Mouse (Mus musculus): Measurements from ENCODE around the gene Col9a2. TPM values are rescaled to one million over a fixed set of nuclear protein-coding genes. Genes with fewer than 3 reads are reported as not detected.
"Not testable (repeated sequence)": the region's sequence is repeated elsewhere in the genome, so short reads cannot be mapped to it uniquely, and the experiment has no call there.

Col9a2 gene
- polyA plus RNA-seq, 1 experiment from 2014 or later = 7.9 TPM

DNA sequence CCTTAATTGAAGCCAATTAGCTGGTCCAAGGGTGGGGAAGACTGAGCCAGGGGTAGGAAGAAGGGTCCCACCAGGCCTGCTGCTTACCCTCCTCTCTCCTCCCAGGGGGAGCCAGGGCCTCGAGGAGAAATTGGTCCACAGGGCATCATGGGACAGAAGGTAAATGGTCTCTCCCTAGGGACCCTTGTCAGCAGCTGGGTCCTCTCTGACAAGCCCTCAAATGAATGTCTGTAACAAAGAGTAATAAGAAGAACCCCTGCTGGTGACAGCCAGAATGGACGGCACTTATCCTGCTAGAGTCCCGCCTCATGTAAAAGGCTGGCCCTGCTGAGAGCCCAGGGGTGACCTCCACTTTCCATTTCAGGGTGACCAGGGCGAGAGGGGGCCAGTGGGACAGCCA is 12.7 kb downstream of the Col9a2 start:
- no peak overlapping the region for H3K27ac ChIP-seq (ENCODE audit: low read depth, low read length)
- no peak overlapping the region for H3K9ac ChIP-seq (ENCODE audit: low read depth, low read length)
- H3K4me3 ChIP-seq (ENCODE audit: low read depth, low read length) = no peak overlapping the region
- no peaks in the 10 kb centered on the region for H3K36me3 ChIP-seq (ENCODE audit: control insufficient read depth, insufficient read depth, low read length)
- DNase-seq (ENCODE audit: low spot score) (peak; percentile 35), ATAC-seq (ENCODE audit: low FRiP score) (peak; percentile 32)
- H3K27me3 ChIP-seq (ENCODE audit: control insufficient read depth, insufficient read depth, low read length) = no peaks in the 10 kb centered on the region
- 19% methylated on average over 4 of the region's 4 CpGs for WGBS
- H3K4me1 ChIP-seq (replicated peaks; ENCODE audit: control insufficient read depth, insufficient read depth, low read length) = no peaks in the 10 kb centered on the region
- H3K4me2 ChIP-seq (replicated peaks; ENCODE audit: low read depth, low read length) = no peak overlapping the region
- H3K9me3 ChIP-seq (ENCODE audit: control insufficient read depth, low read length) = no peaks in the 10 kb centered on the region

DNA sequence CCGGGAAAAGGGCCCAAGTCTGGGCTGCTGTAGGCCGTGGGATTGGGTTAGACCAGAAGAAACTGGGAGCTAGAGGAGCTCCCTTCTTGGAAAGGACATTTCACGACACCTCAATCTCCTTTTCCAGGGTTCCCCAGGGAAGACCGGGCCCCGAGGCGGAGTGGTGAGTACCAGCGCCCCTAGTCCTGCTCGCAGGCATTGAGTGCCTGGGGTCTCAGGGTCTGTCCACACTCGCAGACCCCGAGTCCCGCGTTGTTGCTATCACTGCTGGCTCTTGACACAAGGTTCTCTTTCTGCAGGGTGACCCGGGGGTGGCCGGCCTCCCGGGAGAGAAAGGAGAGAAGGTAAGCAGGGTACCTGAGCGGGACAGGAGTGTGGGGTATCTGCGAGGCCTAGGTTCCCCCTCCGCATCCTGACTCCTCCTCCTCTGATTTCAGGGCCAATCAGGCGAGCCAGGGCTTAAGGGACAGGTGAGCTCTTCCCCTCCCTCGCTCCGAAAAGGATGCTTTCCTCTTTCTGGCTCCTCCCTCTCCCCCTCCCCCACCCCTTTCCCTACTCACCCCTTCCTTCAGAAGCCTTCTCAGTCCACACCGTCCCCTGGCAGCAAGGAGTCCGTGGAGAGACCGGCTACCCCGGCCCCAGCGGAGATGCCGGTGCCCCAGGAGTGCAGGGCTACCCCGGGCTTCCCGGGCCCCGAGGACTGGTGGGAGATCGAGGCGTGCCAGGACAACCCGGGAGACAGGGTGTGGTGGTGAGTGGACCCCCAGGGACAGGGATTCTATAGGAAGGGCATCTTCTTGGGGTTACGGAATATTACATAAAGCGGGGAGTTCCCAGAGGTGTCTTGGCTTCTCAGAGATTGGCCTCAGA is 13.5 kb downstream of the Col9a2 start:
- Histone ChIP-seq H3K27me3 (ENCODE audit: control insufficient read depth, insufficient read depth, low read length) (no peaks in the 10 kb centered on the region), H3K9me3 (ENCODE audit: control insufficient read depth, low read length) (no peaks in the 10 kb centered on the region), H3K4me3 (ENCODE audit: low read depth, low read length) (no peak overlapping the region), H3K36me3 (ENCODE audit: control insufficient read depth, insufficient read depth, low read length) (no peaks in the 10 kb centered on the region), H3K4me1 (replicated peaks; ENCODE audit: control insufficient read depth, insufficient read depth, low read length) (no peaks in the 10 kb centered on the region), H3K9ac (ENCODE audit: low read depth, low read length) (no peak overlapping the region), H3K4me2 (replicated peaks; ENCODE audit: low read depth, low read length) (peak overlapping the region; percentile 8; the same call in 1 of the 2 replicates), H3K27ac (ENCODE audit: low read depth, low read length) (no peak overlapping the region)
- ATAC-seq (ENCODE audit: low FRiP score) (peak; percentile 45; the same call in 1 of the 2 replicates), DNase-seq (ENCODE audit: low spot score) (peak; percentile 24)
- 11% methylated on average over 33 of the region's 35 CpGs for WGBS

DNA sequence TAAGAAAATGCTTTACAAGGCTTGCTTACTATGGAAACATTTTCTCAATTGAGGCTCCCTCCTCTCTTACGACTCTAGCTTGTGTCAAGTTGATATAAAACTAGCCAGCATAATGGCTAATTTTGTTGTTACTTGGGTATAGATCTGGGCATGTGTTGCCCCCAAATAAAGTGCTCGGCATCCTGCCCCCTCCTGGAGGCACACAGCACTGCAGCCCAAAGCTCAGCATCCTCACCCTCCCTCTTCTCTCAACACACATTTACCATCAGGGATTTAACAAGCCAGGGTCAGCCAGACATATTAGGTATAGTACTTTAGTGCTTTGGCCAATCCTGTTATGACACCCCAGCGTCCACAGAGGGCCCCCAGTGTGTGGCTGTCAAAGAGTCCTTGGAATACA is 17.2 kb downstream of the Col9a2 start:
- DNase-seq (ENCODE audit: low spot score) (peak; percentile 34), ATAC-seq (ENCODE audit: low FRiP score) (no peak)
- Histone ChIP-seq H3K27ac (ENCODE audit: low read depth, low read length) (no peak overlapping the region), H3K4me3 (ENCODE audit: low read depth, low read length) (no peak overlapping the region), H3K4me2 (replicated peaks; ENCODE audit: low read depth, low read length) (no peak overlapping the region), H3K9me3 (ENCODE audit: control insufficient read depth, low read length) (no peaks in the 10 kb centered on the region), H3K9ac (ENCODE audit: low read depth, low read length) (no peak overlapping the region), H3K4me1 (replicated peaks; ENCODE audit: control insufficient read depth, insufficient read depth, low read length) (no peaks in the 10 kb centered on the region), H3K36me3 (ENCODE audit: control insufficient read depth, insufficient read depth, low read length) (no peaks in the 10 kb centered on the region), H3K27me3 (ENCODE audit: control insufficient read depth, insufficient read depth, low read length) (no peaks in the 10 kb centered on the region)
- WGBS = 46% methylated on average over 3 of the region's 3 CpGs

DNA sequence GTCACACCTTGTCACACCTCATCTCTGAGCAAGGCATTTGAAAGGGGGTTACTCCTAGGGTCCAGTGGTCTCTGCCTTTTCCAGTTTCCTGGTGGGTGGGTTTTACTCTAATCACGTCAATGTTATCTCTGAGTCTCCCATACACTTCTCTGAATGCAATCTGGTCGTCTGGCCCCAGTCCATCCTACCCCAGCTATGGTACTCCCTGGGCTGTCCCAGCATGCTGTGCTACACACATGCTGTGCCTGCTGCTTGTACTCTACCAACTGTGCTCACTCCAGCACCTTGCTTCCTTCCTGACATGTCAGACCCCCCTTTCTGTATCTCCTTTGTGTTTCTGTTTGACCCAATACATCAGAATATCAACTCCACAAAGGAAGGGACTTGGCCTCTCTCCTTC is 17.8 kb downstream of the Col9a2 start:
- Histone ChIP-seq H3K36me3 (ENCODE audit: control insufficient read depth, insufficient read depth, low read length) (no peaks in the 10 kb centered on the region), H3K4me1 (replicated peaks; ENCODE audit: control insufficient read depth, insufficient read depth, low read length) (no peaks in the 10 kb centered on the region), H3K27ac (ENCODE audit: low read depth, low read length) (no peak overlapping the region), H3K9me3 (ENCODE audit: control insufficient read depth, low read length) (no peaks in the 10 kb centered on the region), H3K27me3 (ENCODE audit: control insufficient read depth, insufficient read depth, low read length) (no peaks in the 10 kb centered on the region), H3K4me3 (ENCODE audit: low read depth, low read length) (no peak overlapping the region), H3K4me2 (replicated peaks; ENCODE audit: low read depth, low read length) (no peak overlapping the region), H3K9ac (ENCODE audit: low read depth, low read length) (no peak overlapping the region)
- ATAC-seq (ENCODE audit: low FRiP score) (no peak), DNase-seq (ENCODE audit: low spot score) (no peak)
- whole genome bisulfite sequencing = 74% methylated on average over 2 of the region's 2 CpGs

DNA sequence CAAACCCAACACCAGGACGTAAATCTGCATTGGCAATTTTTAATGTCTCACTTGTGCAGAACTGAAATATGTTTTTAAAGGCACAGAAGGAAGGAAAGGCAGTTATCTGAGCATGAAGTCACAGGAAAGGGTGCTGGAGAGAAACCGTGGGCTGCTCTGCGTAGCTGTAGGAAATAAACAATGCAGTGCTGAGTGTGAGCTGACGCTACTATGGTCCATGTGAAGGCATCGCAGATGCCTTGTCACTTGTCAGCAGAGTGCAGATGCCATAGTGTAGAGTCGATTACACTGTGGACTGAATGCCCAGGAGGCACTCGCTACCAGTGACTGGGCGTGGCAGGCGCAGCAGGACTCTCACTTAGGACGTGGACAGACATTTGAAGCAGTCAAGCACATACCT is 20.0 kb downstream of the Col9a2 start:
- not testable (repeated sequence) for H3K4me3 ChIP-seq (ENCODE audit: low read depth, low read length); DNase-seq (ENCODE audit: low spot score); H3K4me2 ChIP-seq (replicated peaks; ENCODE audit: low read depth, low read length); H3K4me1 ChIP-seq (replicated peaks; ENCODE audit: control insufficient read depth, insufficient read depth, low read length); H3K27me3 ChIP-seq (ENCODE audit: control insufficient read depth, insufficient read depth, low read length); H3K27ac ChIP-seq (ENCODE audit: low read depth, low read length); H3K9me3 ChIP-seq (ENCODE audit: control insufficient read depth, low read length); ATAC-seq (ENCODE audit: low FRiP score); H3K9ac ChIP-seq (ENCODE audit: low read depth, low read length); H3K36me3 ChIP-seq (ENCODE audit: control insufficient read depth, insufficient read depth, low read length)
- WGBS = 92% methylated on average over 10 of the region's 10 CpGs

DNA sequence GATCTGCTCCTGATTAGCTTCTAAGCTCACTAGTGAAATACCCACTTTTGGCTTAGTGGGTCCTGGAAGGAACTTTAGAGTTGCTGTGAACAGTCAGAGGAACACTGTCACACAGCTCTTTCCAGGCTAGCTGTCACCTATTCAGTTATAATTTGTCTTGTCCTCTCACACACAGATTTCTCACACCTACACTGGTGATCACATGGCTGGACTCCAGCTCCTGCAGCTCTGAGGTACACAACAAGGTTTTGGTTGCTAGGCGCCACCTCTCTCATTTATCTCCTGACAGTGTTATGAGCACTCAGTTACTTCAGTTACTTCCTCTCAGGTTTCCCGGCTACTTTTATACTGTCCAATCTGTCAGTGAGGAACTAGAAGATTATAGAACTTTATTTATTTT is 26.2 kb downstream of the Col9a2 start:
- no peaks in the 10 kb centered on the region for H3K27me3 ChIP-seq (ENCODE audit: control insufficient read depth, insufficient read depth, low read length)
- ATAC-seq (ENCODE audit: low FRiP score) (no peak), DNase-seq (ENCODE audit: low spot score) (no peak)
- 96% methylated on average over 2 of the region's 2 CpGs for WGBS
- no peaks in the 10 kb centered on the region for H3K36me3 ChIP-seq (ENCODE audit: control insufficient read depth, insufficient read depth, low read length)
- H3K4me3 ChIP-seq (ENCODE audit: low read depth, low read length) = no peak overlapping the region
- no peak overlapping the region for H3K4me2 ChIP-seq (replicated peaks; ENCODE audit: low read depth, low read length)
- no peaks in the 10 kb centered on the region for H3K9me3 ChIP-seq (ENCODE audit: control insufficient read depth, low read length)
- no peak overlapping the region for H3K27ac ChIP-seq (ENCODE audit: low read depth, low read length)
- no peak overlapping the region for H3K9ac ChIP-seq (ENCODE audit: low read depth, low read length)
- H3K4me1 ChIP-seq (replicated peaks; ENCODE audit: control insufficient read depth, insufficient read depth, low read length) = no peaks in the 10 kb centered on the region

DNA sequence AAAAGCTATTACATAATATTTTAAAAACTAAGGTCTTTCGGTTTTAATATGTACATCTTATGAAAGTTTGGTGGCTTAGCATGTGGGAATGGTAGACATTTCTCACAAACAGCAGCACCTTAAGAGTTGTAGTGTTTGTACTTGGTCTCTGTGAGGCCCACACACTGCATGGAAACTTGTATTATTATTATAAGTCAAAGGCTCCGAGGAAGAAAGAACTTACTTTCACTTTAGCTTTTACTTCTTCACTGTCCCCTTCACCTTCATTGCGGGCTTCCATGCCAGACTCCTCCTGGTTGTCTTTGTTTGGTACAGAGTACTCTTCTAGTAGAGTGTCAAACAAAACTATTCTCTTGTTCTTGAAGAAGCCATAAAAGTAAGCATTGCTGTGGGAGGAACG is 35.1 kb downstream of the Col9a2 start:
- Histone ChIP-seq H3K4me3 (ENCODE audit: low read depth, low read length) (no peak overlapping the region), H3K9ac (ENCODE audit: low read depth, low read length) (no peak overlapping the region), H3K9me3 (ENCODE audit: control insufficient read depth, low read length) (no peaks in the 10 kb centered on the region), H3K27me3 (ENCODE audit: control insufficient read depth, insufficient read depth, low read length) (no peaks in the 10 kb centered on the region), H3K4me1 (replicated peaks; ENCODE audit: control insufficient read depth, insufficient read depth, low read length) (no peaks in the 10 kb centered on the region), H3K27ac (ENCODE audit: low read depth, low read length) (no peak overlapping the region), H3K4me2 (replicated peaks; ENCODE audit: low read depth, low read length) (no peak overlapping the region), H3K36me3 (ENCODE audit: control insufficient read depth, insufficient read depth, low read length) (0 out of 2 replicates have a peak, but pooled peaks cover 3% of the 10 kb centered on the region)
- 87% methylated on average over 4 of the region's 4 CpGs for WGBS
- ATAC-seq (ENCODE audit: low FRiP score) (no peak), DNase-seq (ENCODE audit: low spot score) (no peak)

DNA sequence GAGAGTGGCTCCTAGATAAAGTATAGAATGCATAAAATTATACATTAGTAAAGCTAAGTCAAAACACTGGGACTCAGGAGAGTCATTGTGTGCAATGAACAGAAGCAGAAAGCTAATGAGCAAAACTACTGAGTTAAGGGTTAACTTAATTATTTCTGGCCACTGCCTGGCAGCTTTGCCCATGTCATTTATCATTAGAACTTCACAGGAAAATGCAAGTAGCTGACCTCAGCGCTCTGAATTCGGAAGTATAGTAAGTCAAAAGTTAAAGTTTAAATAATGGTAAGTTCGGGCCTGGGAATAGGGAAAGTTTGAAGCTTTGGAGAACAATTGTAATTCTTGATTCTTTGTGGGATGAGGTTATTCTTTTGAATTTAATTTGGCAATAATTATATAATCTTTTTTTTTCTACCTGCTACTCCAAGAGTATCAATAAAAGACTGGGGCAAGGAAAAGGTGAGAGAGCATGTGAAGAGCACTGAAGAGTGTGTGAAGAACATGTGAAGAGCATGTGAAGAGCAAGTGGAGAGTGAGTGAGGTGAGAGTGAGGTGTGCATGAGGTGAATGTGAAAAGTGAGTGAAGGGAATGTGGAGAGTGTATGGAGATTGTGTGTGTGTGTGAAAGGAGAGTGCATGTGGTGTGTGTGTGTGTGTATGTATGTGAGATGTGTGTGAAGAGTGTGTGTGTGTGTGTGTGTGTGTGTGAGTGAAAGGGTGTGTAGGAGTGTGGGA is 38.9 kb downstream of the Col9a2 start:
- ATAC-seq (ENCODE audit: low FRiP score) (no peak), DNase-seq (ENCODE audit: low spot score) (no peak)
- 0 out of 2 replicates have a peak, but pooled peaks cover 3% of the 10 kb centered on the region for H3K36me3 ChIP-seq (ENCODE audit: control insufficient read depth, insufficient read depth, low read length)
- no peak overlapping the region for H3K9ac ChIP-seq (ENCODE audit: low read depth, low read length)
- no peak overlapping the region for H3K4me3 ChIP-seq (ENCODE audit: low read depth, low read length)
- H3K4me1 ChIP-seq (replicated peaks; ENCODE audit: control insufficient read depth, insufficient read depth, low read length) = no peaks in the 10 kb centered on the region
- no peaks in the 10 kb centered on the region for H3K9me3 ChIP-seq (ENCODE audit: control insufficient read depth, low read length)
- H3K27me3 ChIP-seq (ENCODE audit: control insufficient read depth, insufficient read depth, low read length) = no peaks in the 10 kb centered on the region
- H3K27ac ChIP-seq (ENCODE audit: low read depth, low read length) = no peak overlapping the region
- 56% methylated on average over 3 of the region's 3 CpGs for WGBS
- H3K4me2 ChIP-seq (replicated peaks; ENCODE audit: low read depth, low read length) = no peak overlapping the region

Measured in hindbrain, embryonic 11.5 days (tissue).